Mouse (Mus musculus): ENCODE measurements around the gene Pdcd7. TPM values are rescaled to one million over a fixed set of nuclear protein-coding genes. Genes with fewer than 3 reads are reported as not detected.
"Not testable (repeated sequence)": the region's sequence is repeated elsewhere in the genome, so short reads cannot be mapped to it uniquely, and the experiment has no call there.

The Pdcd7 gene
- polyA plus RNA-seq, 1 experiment from 2014 or later: 3.4 TPM

DNA sequence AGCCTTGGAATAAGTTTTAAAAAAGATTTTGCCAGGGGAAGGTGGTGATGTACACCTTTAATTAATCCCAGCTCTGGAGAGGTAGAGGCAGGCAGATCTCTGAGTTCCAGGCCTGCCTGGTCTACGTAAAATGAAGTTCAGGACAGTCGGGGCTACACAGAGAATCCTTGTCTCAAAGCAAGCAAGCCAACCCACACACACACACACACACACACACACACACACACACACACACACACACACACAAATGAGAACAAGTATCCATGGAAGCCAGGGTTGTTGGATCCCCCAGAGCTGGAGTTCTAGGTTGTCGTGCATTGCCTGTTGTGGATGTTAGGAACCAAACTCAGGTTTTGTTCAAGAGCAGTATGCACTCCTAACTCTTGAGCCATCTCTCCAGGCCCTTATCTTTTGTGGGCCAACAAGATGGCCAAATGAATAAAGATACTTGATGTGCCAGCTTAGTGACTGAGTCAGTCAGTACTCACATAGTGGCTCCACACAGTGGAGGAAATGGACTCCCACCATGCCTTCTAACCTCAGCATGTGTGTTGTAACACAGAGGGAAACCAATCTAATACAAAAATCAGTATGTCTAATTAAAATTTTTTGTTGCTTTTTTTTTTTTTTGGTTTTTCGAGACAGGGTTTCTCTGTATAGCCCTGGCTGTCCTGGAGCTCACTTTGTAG lies 33.1 kb upstream of the Pdcd7 start:
- WGBS: 94% methylated on average over 4 of the region's 4 CpGs
- ATAC-seq (ENCODE audit: insufficient read depth, low FRiP score): no peak
- Histone ChIP-seq H3K9ac (ENCODE audit: low read length) (no peak overlapping the region), H3K27ac (ENCODE audit: low read length) (no peak overlapping the region), H3K9me3 (replicated peaks; ENCODE audit: control insufficient read depth, low read length) (no peaks in the 10 kb centered on the region), H3K27me3 (ENCODE audit: control insufficient read depth, insufficient read depth, low read length) (no peaks in the 10 kb centered on the region), H3K4me1 (ENCODE audit: control insufficient read depth, insufficient read depth, low read length) (no peaks in the 10 kb centered on the region), H3K4me2 (ENCODE audit: low read depth, low read length) (no peak overlapping the region), H3K36me3 (ENCODE audit: control insufficient read depth, insufficient read depth, low read length) (peaks cover 13% of the 10 kb centered on the region), H3K4me3 (replicated peaks; ENCODE audit: low read length) (no peak overlapping the region)

DNA sequence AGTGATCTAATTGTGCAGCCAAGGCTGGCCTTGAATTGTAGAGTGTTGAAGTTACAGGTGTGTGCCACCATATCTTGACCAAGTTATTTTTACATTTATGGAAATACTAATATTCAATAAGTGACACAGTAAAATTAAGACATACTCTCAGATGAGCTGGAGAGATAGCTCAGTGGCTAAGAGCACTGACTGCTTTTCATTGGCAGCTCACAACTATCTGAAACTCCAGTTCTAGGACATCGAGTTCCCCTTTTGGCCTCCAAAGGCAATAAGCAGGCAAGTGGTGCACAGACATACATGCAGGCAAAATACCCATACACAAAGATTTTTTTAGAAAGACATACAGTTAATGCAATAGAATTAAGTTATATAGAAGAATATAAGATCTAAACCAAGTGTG lies 32.1 kb upstream of the Pdcd7 start:
- Histone ChIP-seq H3K27me3 (ENCODE audit: control insufficient read depth, insufficient read depth, low read length) (no peaks in the 10 kb centered on the region), H3K4me3 (replicated peaks; ENCODE audit: low read length) (no peak overlapping the region), H3K27ac (ENCODE audit: low read length) (no peak overlapping the region), H3K36me3 (ENCODE audit: control insufficient read depth, insufficient read depth, low read length) (peaks cover 17% of the 10 kb centered on the region), H3K9ac (ENCODE audit: low read length) (no peak overlapping the region), H3K4me2 (ENCODE audit: low read depth, low read length) (no peak overlapping the region), H3K4me1 (ENCODE audit: control insufficient read depth, insufficient read depth, low read length) (no peaks in the 10 kb centered on the region), H3K9me3 (replicated peaks; ENCODE audit: control insufficient read depth, low read length) (no peaks in the 10 kb centered on the region)
- WGBS: 98% methylated on average over 1 of the region's 1 CpGs
- no peak for ATAC-seq (ENCODE audit: insufficient read depth, low FRiP score)

DNA sequence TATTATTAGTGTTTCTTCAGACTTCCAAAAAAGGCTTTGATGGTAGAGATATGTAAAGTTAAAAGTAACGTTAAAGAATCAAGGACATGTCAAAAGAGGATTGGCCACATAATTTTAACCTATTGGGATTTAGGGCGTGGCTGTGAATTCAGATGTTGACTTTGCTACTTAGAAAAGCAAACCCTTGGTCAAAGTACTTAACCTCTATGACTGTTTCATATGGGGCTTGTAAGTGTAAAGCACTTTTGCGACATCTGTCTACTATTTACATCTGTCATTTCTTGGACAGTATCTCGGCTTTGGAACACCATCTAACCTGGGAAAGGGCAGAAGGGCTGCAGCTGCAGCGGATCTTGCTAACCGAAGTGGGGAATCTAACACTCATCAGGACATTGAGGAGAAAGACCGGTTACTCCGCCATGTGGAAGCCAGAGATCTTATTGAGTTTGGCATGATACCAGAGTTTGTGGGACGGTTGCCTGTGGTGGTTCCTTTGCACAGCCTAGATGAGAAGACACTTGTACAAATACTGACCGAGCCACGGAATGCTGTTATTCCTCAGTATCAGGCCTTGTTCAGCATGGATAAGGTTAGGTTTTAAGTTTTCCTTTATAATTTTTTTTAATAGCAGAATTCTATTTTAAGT lies 23.5 kb upstream of the Pdcd7 start:
- no peaks in the 10 kb centered on the region for H3K9me3 ChIP-seq (replicated peaks; ENCODE audit: control insufficient read depth, low read length)
- H3K36me3 ChIP-seq (ENCODE audit: control insufficient read depth, insufficient read depth, low read length): peaks cover 19% of the 10 kb centered on the region
- H3K4me3 ChIP-seq (replicated peaks; ENCODE audit: low read length): no peak overlapping the region
- no peak overlapping the region for H3K27ac ChIP-seq (ENCODE audit: low read length)
- no peak for ATAC-seq (ENCODE audit: insufficient read depth, low FRiP score)
- no peak overlapping the region for H3K4me2 ChIP-seq (ENCODE audit: low read depth, low read length)
- no peaks in the 10 kb centered on the region for H3K4me1 ChIP-seq (ENCODE audit: control insufficient read depth, insufficient read depth, low read length)
- WGBS: 72% methylated on average over 11 of the region's 11 CpGs
- no peaks in the 10 kb centered on the region for H3K27me3 ChIP-seq (ENCODE audit: control insufficient read depth, insufficient read depth, low read length)
- H3K9ac ChIP-seq (ENCODE audit: low read length): no peak overlapping the region

- peaks cover 14% of the 10 kb centered on the region for H3K36me3 ChIP-seq (ENCODE audit: control insufficient read depth, insufficient read depth, low read length)
Observed at GRCm38 (mm10) chr9:65325971-65326370, 19.9 kb upstream of the Pdcd7 start.

GRCm38 (mm10) chr9:65327371-65327770 lies 18.5 kb upstream of the Pdcd7 start:
- Histone ChIP-seq H3K36me3 (ENCODE audit: control insufficient read depth, insufficient read depth, low read length) (peaks cover 15% of the 10 kb centered on the region), H3K27ac (ENCODE audit: low read length) (no peak overlapping the region), H3K4me2 (ENCODE audit: low read depth, low read length) (no peak overlapping the region), H3K4me1 (ENCODE audit: control insufficient read depth, insufficient read depth, low read length) (no peaks in the 10 kb centered on the region), H3K27me3 (ENCODE audit: control insufficient read depth, insufficient read depth, low read length) (no peaks in the 10 kb centered on the region), H3K4me3 (replicated peaks; ENCODE audit: low read length) (no peak overlapping the region), H3K9me3 (replicated peaks; ENCODE audit: control insufficient read depth, low read length) (no peaks in the 10 kb centered on the region), H3K9ac (ENCODE audit: low read length) (no peak overlapping the region)
- ATAC-seq (ENCODE audit: insufficient read depth, low FRiP score): no peak
- WGBS: 92% methylated on average over 2 of the region's 2 CpGs

More at GRCm38 (mm10) chr9:65325971-65326370, 19.9 kb upstream of the Pdcd7 start:
- ATAC-seq (ENCODE audit: insufficient read depth, low FRiP score): no peak
- Histone ChIP-seq H3K27ac (ENCODE audit: low read length) (no peak overlapping the region), H3K27me3 (ENCODE audit: control insufficient read depth, insufficient read depth, low read length) (no peaks in the 10 kb centered on the region), H3K9ac (ENCODE audit: low read length) (no peak overlapping the region), H3K9me3 (replicated peaks; ENCODE audit: control insufficient read depth, low read length) (no peaks in the 10 kb centered on the region), H3K4me2 (ENCODE audit: low read depth, low read length) (no peak overlapping the region), H3K4me1 (ENCODE audit: control insufficient read depth, insufficient read depth, low read length) (no peaks in the 10 kb centered on the region), H3K4me3 (replicated peaks; ENCODE audit: low read length) (no peak overlapping the region)

GRCm38 (mm10) chr9:65333958-65334357 lies 11.9 kb upstream of the Pdcd7 start:
- no peak overlapping the region for H3K27ac ChIP-seq (ENCODE audit: low read length)
- H3K9ac ChIP-seq (ENCODE audit: low read length): no peak overlapping the region
- H3K27me3 ChIP-seq (ENCODE audit: control insufficient read depth, insufficient read depth, low read length): no peaks in the 10 kb centered on the region
- no peaks in the 10 kb centered on the region for H3K4me1 ChIP-seq (ENCODE audit: control insufficient read depth, insufficient read depth, low read length)
- WGBS: 81% methylated on average over 5 of the region's 5 CpGs
- no peaks in the 10 kb centered on the region for H3K9me3 ChIP-seq (replicated peaks; ENCODE audit: control insufficient read depth, low read length)
- H3K4me3 ChIP-seq (replicated peaks; ENCODE audit: low read length): no peak overlapping the region
- peaks cover 4% of the 10 kb centered on the region for H3K36me3 ChIP-seq (ENCODE audit: control insufficient read depth, insufficient read depth, low read length)
- no peak for ATAC-seq (ENCODE audit: insufficient read depth, low FRiP score)
- no peak overlapping the region for H3K4me2 ChIP-seq (ENCODE audit: low read depth, low read length)

- no peaks in the 10 kb centered on the region for H3K27me3 ChIP-seq (ENCODE audit: control insufficient read depth, insufficient read depth, low read length)
- H3K4me3 ChIP-seq (replicated peaks; ENCODE audit: low read length): no peak overlapping the region
- no peak for ATAC-seq (ENCODE audit: insufficient read depth, low FRiP score)
- 83% methylated on average over 4 of the region's 4 CpGs for WGBS
- H3K27ac ChIP-seq (ENCODE audit: low read length): no peak overlapping the region
- H3K9ac ChIP-seq (ENCODE audit: low read length): no peak overlapping the region
- H3K9me3 ChIP-seq (replicated peaks; ENCODE audit: control insufficient read depth, low read length): no peaks in the 10 kb centered on the region; the same call in 1 of the 2 replicates
- H3K36me3 ChIP-seq (ENCODE audit: control insufficient read depth, insufficient read depth, low read length): no peaks in the 10 kb centered on the region
- no peaks in the 10 kb centered on the region for H3K4me1 ChIP-seq (ENCODE audit: control insufficient read depth, insufficient read depth, low read length)
- no peak overlapping the region for H3K4me2 ChIP-seq (ENCODE audit: low read depth, low read length)
Observed at GRCm38 (mm10) chr9:65339146-65339545, 6.8 kb upstream of the Pdcd7 start.

- Histone ChIP-seq H3K4me1 (ENCODE audit: control insufficient read depth, insufficient read depth, low read length) (no peaks in the 10 kb centered on the region), H3K36me3 (ENCODE audit: control insufficient read depth, insufficient read depth, low read length) (no peaks in the 10 kb centered on the region), H3K4me3 (replicated peaks; ENCODE audit: low read length) (no peak overlapping the region), H3K9ac (ENCODE audit: low read length) (no peak overlapping the region), H3K4me2 (ENCODE audit: low read depth, low read length) (no peak overlapping the region), H3K27ac (ENCODE audit: low read length) (no peak overlapping the region), H3K27me3 (ENCODE audit: control insufficient read depth, insufficient read depth, low read length) (no peaks in the 10 kb centered on the region), H3K9me3 (replicated peaks; ENCODE audit: control insufficient read depth, low read length) (peaks cover 5% of the 10 kb centered on the region; the same call in 1 of the 2 replicates)
- ATAC-seq (ENCODE audit: insufficient read depth, low FRiP score): no peak
- 87% methylated on average over 2 of the region's 2 CpGs for whole genome bisulfite sequencing
Observed at GRCm38 (mm10) chr9:65340414-65340813, 5.5 kb upstream of the Pdcd7 start.

GRCm38 (mm10) chr9:65345439-65345838 lies 465 bp upstream of the Pdcd7 start:
- Histone ChIP-seq H3K9ac (ENCODE audit: low read length) (peak overlapping the region; percentile 97), H3K4me3 (replicated peaks; ENCODE audit: low read length) (peak overlapping the region; percentile 99), H3K4me1 (ENCODE audit: control insufficient read depth, insufficient read depth, low read length) (peaks cover 11% of the 10 kb centered on the region), H3K27ac (ENCODE audit: low read length) (peak overlapping the region; percentile 97), H3K4me2 (ENCODE audit: low read depth, low read length) (peak overlapping the region; percentile 93)
- not testable (repeated sequence) for H3K27me3 ChIP-seq (ENCODE audit: control insufficient read depth, insufficient read depth, low read length); H3K36me3 ChIP-seq (ENCODE audit: control insufficient read depth, insufficient read depth, low read length); H3K9me3 ChIP-seq (replicated peaks; ENCODE audit: control insufficient read depth, low read length); ATAC-seq (ENCODE audit: insufficient read depth, low FRiP score)
- 72% methylated on average over 11 of the region's 11 CpGs for WGBS
